Mouse (Mus musculus) cortical plate, adult 2 months (tissue): ENCODE results near the gene Vmn1r236. TPM values are rescaled to one million over a fixed set of nuclear protein-coding genes. Genes with fewer than 3 reads are reported as not detected.

Experiments
- H3K27ac ChIP-seq: fragments of 200-500 bp; 2 replicates; pipeline ENCODE4 v1.5.1; 2012; ENCODE audit warnings: low read length, control low read depth, inconsistent platforms; ENCODE audit not compliant: insufficient read depth
- H3K4me1 ChIP-seq: fragments of 200-500 bp; 2 replicates; pipeline ENCODE4 v1.6.1; 2011; ENCODE audit warnings: low read length; ENCODE audit not compliant: control insufficient read depth, insufficient read depth
- H3K4me3 ChIP-seq: fragments of 200-500 bp; 2 replicates; pipeline ENCODE4 v1.5.1; 2011; ENCODE audit warnings: mild to moderate bottlenecking, low read length, control low read depth; ENCODE audit not compliant: insufficient read depth
- CTCF ChIP-seq: fragments of 200-500 bp; IDR thresholded peaks from 2 replicates; pipeline ENCODE4 v1.5.1; 2011; ENCODE audit warnings: mild to moderate bottlenecking, control low read depth, low read length; ENCODE audit not compliant: insufficient read depth; ENCODE audit errors: extremely low read depth
- POLR2A ChIP-seq: fragments of 200-500 bp; IDR thresholded peaks from 2 replicates; pipeline ENCODE4 v1.6.1; 2011; ENCODE audit warnings: mild to moderate bottlenecking, low read length, control low read depth; ENCODE audit not compliant: insufficient read depth; ENCODE audit errors: extremely low read depth
- polyA plus RNA-seq: library from polyadenylated mRNA; depleted of rRNA; stranded (reverse); fragments of >200 nt; gene quantifications from 2 replicates; pipeline ENCODE4 v1.2.3, GENCODE M21; 2012; rRNA removed

Vmn1r236 gene
- polyA plus RNA-seq: not detected in 2 replicates

DNA sequence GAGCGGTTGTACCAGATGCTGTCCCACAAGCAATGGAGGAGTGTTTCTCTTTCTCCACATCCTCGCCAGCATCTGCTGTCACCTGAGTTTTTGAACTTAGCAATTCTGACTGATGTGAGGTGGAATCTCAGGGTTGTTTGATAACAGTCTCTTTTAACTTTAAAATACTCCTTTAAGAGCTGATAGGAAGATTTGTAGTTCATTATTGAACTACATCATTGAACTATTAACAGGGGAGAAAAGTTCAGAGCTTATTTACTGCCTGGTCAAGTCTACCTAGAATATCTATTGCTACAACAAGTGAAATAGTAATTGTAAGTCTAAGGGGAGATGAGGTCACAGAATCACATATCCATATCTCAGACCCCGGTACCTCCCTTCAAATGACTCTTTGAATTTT, at the start of gene Vmn1r236:
Gene Vmn1r236 (plus strand): TSS at position 301 of the 400 bp plus-strand sequence.
- Histone ChIP-seq H3K4me3 (no peak within 1 kb of the TSS), H3K4me1 (no peaks in the 10 kb centered on the region), H3K27ac (no peak within 1 kb of the TSS)
- TF ChIP-seq POLR2A (no peak), CTCF (no peak)

DNA sequence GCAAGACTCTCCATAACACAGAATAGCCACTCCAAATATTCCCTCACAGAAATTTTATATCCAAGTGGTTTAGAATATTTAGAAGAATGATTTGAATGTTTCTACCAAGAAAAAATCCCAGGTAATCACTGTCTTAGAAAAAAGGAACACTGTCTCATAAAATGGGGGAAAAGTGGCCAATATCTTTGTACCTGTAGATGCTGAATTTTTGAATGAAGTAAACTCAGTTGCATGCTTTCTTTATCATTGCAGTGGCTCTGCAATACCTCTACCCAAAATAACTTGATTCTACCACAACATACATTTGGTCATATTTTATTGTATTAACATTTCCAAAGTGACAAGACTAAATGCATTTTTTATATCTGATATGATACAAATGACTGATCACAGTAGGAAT, 26.6 kb upstream of the Vmn1r236 start, which contains the start of gene Vmn1r235:
Gene Vmn1r235 (plus strand): TSS at position 301 of the 400 bp plus-strand sequence.
- Histone ChIP-seq H3K27ac (no peak within 1 kb of the TSS), H3K4me3 (no peak within 1 kb of the TSS), H3K4me1 (no peaks in the 10 kb centered on the region)
- TF ChIP-seq CTCF (no peak), POLR2A (no peak)

DNA sequence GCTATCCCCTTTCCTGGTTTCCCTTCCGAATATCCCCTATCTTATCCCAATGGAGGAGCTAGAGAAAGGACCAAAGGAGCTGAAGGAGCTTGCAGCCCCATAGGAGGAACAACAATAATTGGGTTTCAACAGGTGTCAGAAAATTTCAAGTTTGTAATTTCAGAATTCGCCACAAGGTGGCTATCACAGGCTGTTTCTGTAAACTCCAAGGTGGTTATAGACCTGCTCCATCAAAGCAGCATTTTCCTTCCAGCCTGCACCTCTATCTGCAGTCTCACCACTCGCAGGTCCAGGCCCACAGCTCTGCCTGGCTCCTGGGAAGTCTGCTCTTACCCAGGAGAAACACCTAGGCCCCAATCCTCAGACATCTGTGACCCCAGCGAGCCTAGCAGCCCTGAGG, 10.6 kb upstream of the Vmn1r236 start:
- no peak overlapping the region for H3K27ac ChIP-seq
- no peaks in the 10 kb centered on the region for H3K4me1 ChIP-seq
- TF ChIP-seq POLR2A (no peak), CTCF (peak; percentile 29; the same call in 1 of the 2 replicates)
- no peak overlapping the region for H3K4me3 ChIP-seq

DNA sequence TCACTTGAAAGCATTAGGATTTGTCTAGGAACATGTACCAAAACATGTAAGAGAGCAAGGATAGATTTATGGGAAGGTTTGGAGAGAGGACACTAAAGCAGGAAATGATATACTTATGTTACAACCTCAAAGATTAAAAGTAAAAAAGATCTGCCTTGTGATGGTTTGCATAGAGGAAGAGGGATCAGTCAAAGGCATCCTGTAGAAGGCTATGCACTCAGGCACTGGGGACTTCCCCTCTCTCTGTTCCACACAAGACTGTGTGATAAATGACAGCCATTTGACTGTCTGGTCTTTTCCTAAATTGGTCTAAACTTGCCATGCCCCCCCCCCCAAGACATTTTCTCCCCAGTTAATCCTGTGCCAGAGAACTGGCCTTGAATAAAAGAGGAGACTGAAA, 1.7 kb downstream of the Vmn1r236 start:
- no peak for TF ChIP-seq POLR2A
- TF ChIP-seq CTCF: no peak
- Histone ChIP-seq H3K27ac (no peak overlapping the region), H3K4me1 (no peaks in the 10 kb centered on the region), H3K4me3 (no peak overlapping the region)

DNA sequence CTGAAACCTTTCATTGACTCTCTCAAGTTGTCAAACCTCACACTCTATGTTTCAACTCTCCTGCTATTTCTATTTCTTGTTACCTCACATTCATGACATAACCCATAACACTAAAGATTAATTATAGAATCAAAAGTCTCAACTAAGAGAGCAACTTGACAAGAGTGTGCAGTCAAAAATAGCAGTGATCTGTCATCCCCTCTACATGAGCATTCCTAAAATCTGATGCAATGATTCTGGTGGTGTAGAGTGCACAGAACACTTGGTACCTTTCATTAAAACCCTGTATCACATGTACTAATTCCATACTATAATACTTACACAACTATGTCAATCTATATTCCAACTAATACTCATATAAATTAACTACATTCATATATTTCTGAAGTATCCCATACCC, 7.0 kb downstream of the Vmn1r236 start:
- TF ChIP-seq CTCF (no peak), POLR2A (no peak)
- Histone ChIP-seq H3K4me3 (no peak overlapping the region), H3K4me1 (no peaks in the 10 kb centered on the region), H3K27ac (no peak overlapping the region)

- TF ChIP-seq CTCF (no peak), POLR2A (no peak)
- Histone ChIP-seq H3K4me3 (no peak within 1 kb of the TSS), H3K27ac (no peak within 1 kb of the TSS), H3K4me1 (no peaks in the 10 kb centered on the region)
These were observed 28.8 kb downstream of the Vmn1r236 start, which contains the start of gene Vmn1r237 for GRCm38 (mm10) chr17:21311565-21311964. Gene Vmn1r237, plus strand, starts transcription at chr17:21311865.

Other genes starting within 250 kb of the Vmn1r236 start
- not detected in 2 replicates for gene Vmn1r234, start 56.9 kb upstream of the Vmn1r236 start, polyA plus RNA-seq
- gene Vmn1r235, start 26.5 kb upstream of the Vmn1r236 start, polyA plus RNA-seq: not detected in 2 replicates
- gene Vmn1r237, start 28.9 kb downstream of the Vmn1r236 start, polyA plus RNA-seq: not detected in 2 replicates
- 1.0 and 1.1 TPM in 2 replicates for gene Zfp677, start 100.8 kb downstream of the Vmn1r236 start, polyA plus RNA-seq
- gene Zfp54, start 140.3 kb downstream of the Vmn1r236 start, polyA plus RNA-seq: 1.0 and 1.2 TPM in 2 replicates
- 3.2 and 3.7 TPM in 2 replicates for gene Zfp51, start 167.4 kb downstream of the Vmn1r236 start, polyA plus RNA-seq
- gene Zfp53, start 206.1 kb downstream of the Vmn1r236 start, polyA plus RNA-seq: 2.9 TPM in 2 replicates